Mouse (Mus musculus) embryonic facial prominence, embryonic 13.5 days (tissue): ENCODE measurements at regions not wholly inside any gene's neighbourhood (a gene's known extent, or its start where the extent isn't known, plus 50 kb on each side); places are given as distances from the start of the nearest gene placed in this dataset.

ENCODE experiments used
- ATAC-seq: fragments of 200-750 bp; cut with Nextera tagmentation; 2 replicates; pipeline ENCODE4 v1.8.0; 2017; ENCODE audit warnings: low read depth; ENCODE audit not compliant: insufficient number of reproducible peaks, insufficient read depth, low FRiP score, low TSS enrichment
- H3K27ac ChIP-seq: fragments of 300-500 bp; sonication (generic); 2 replicates; pipeline ENCODE4 v1.5.1; 2015; ENCODE audit warnings: moderate library complexity, mild to moderate bottlenecking, inconsistent platforms
- H3K27me3 ChIP-seq: fragments of 300-500 bp; sonication (generic); 2 replicates; pipeline ENCODE4 v1.6.1; 2015; ENCODE audit warnings: mild to moderate bottlenecking, inconsistent platforms
- H3K36me3 ChIP-seq: fragments of 300-500 bp; sonication (generic); 2 replicates; pipeline ENCODE4 v1.6.1; 2015; ENCODE audit warnings: mild to moderate bottlenecking, inconsistent platforms
- H3K4me1 ChIP-seq: fragments of 300-500 bp; sonication (generic); 2 replicates; pipeline ENCODE4 v1.6.1; 2015; ENCODE audit warnings: inconsistent platforms
- H3K4me2 ChIP-seq: fragments of 300-500 bp; sonication (generic); 2 replicates; pipeline ENCODE4 v1.6.1; 2015; ENCODE audit warnings: moderate library complexity, mild to moderate bottlenecking, inconsistent platforms
- H3K4me3 ChIP-seq: fragments of 300-500 bp; sonication (generic); 2 replicates; pipeline ENCODE4 v1.5.1; 2015; ENCODE audit warnings: mild to moderate bottlenecking, inconsistent platforms
- H3K9ac ChIP-seq: fragments of 300-500 bp; sonication (generic); 2 replicates; pipeline ENCODE4 v1.6.1; 2015; ENCODE audit warnings: mild to moderate bottlenecking, inconsistent platforms
- H3K9me3 ChIP-seq: fragments of 300-500 bp; sonication (generic); 2 replicates; pipeline ENCODE4 v1.6.1; 2016; ENCODE audit warnings: inconsistent platforms
- WGBS: fragments of 180-500 bp; shearing (Covaris S2); methylation state at CpG from one replicate; pipeline ENCODE4 v1.1.7; 2015; ENCODE audit warnings: mixed read lengths; 5-methylcytosine and 5-hydroxymethylcytosine counted together

GRCm38 (mm10) chr14:98937933-98938332 lies 56.2 kb downstream of the Rpl36a-ps1 start:
- no peak for ATAC-seq
- H3K9ac ChIP-seq: no peak overlapping the region
- H3K4me1 ChIP-seq: no peaks in the 10 kb centered on the region
- WGBS: 82% methylated on average over 1 of the region's 1 CpGs
- H3K27me3 ChIP-seq: no peaks in the 10 kb centered on the region
- no peaks in the 10 kb centered on the region for H3K9me3 ChIP-seq
- no peak overlapping the region for H3K27ac ChIP-seq
- no peak overlapping the region for H3K4me3 ChIP-seq
- no peak overlapping the region for H3K4me2 ChIP-seq
- no peaks in the 10 kb centered on the region for H3K36me3 ChIP-seq

GRCm38 (mm10) chr14:98937373-98937772 lies 56.7 kb downstream of the Rpl36a-ps1 start:
- H3K27ac ChIP-seq: no peak overlapping the region
- no peaks in the 10 kb centered on the region for H3K27me3 ChIP-seq
- no peak overlapping the region for H3K4me3 ChIP-seq
- no peaks in the 10 kb centered on the region for H3K36me3 ChIP-seq
- no peak overlapping the region for H3K4me2 ChIP-seq
- no peaks in the 10 kb centered on the region for H3K4me1 ChIP-seq
- 82% methylated on average over 2 of the region's 2 CpGs for WGBS
- H3K9ac ChIP-seq: no peak overlapping the region
- ATAC-seq: no peak
- H3K9me3 ChIP-seq: no peaks in the 10 kb centered on the region

GRCm38 (mm10) chr14:98933371-98933916 lies 60.7 kb downstream of the Rpl36a-ps1 start:
- no peaks in the 10 kb centered on the region for H3K27me3 ChIP-seq
- H3K4me1 ChIP-seq: no peaks in the 10 kb centered on the region
- no peak overlapping the region for H3K4me2 ChIP-seq
- no peak overlapping the region for H3K4me3 ChIP-seq
- ATAC-seq: no peak
- no peaks in the 10 kb centered on the region for H3K9me3 ChIP-seq
- H3K36me3 ChIP-seq: no peaks in the 10 kb centered on the region
- no peak overlapping the region for H3K27ac ChIP-seq
- H3K9ac ChIP-seq: no peak overlapping the region
- WGBS: 28% methylated on average over 3 of the region's 3 CpGs

GRCm38 (mm10) chr14:98929276-98929675 lies 64.8 kb downstream of the Rpl36a-ps1 start:
- Histone ChIP-seq H3K27ac (no peak overlapping the region), H3K9ac (no peak overlapping the region), H3K9me3 (no peaks in the 10 kb centered on the region), H3K4me3 (no peak overlapping the region), H3K4me1 (no peaks in the 10 kb centered on the region), H3K36me3 (no peaks in the 10 kb centered on the region), H3K27me3 (no peaks in the 10 kb centered on the region), H3K4me2 (no peak overlapping the region)
- WGBS: 65% methylated on average over 2 of the region's 2 CpGs
- no peak for ATAC-seq

- 86% methylated on average over 5 of the region's 5 CpGs for WGBS
- Histone ChIP-seq H3K4me3 (no peak overlapping the region), H3K4me2 (no peak overlapping the region), H3K4me1 (no peaks in the 10 kb centered on the region), H3K36me3 (no peaks in the 10 kb centered on the region), H3K9ac (no peak overlapping the region), H3K27ac (no peak overlapping the region), H3K9me3 (no peaks in the 10 kb centered on the region), H3K27me3 (no peaks in the 10 kb centered on the region)
- no peak for ATAC-seq
Measured at GRCm38 (mm10) chr14:98908234-98908633, 85.9 kb downstream of the Rpl36a-ps1 start.

GRCm38 (mm10) chr14:98898876-98899275 lies 95.2 kb downstream of the Rpl36a-ps1 start:
- H3K4me1 ChIP-seq: no peaks in the 10 kb centered on the region
- H3K27ac ChIP-seq: no peak overlapping the region
- no peak overlapping the region for H3K4me2 ChIP-seq
- no peak for ATAC-seq
- no peak overlapping the region for H3K9ac ChIP-seq
- H3K9me3 ChIP-seq: no peaks in the 10 kb centered on the region
- no peaks in the 10 kb centered on the region for H3K36me3 ChIP-seq
- 81% methylated on average over 4 of the region's 4 CpGs for WGBS
- no peaks in the 10 kb centered on the region for H3K27me3 ChIP-seq
- no peak overlapping the region for H3K4me3 ChIP-seq

GRCm38 (mm10) chr14:98897390-98897789 lies 96.7 kb downstream of the Rpl36a-ps1 start:
- Histone ChIP-seq H3K9ac (no peak overlapping the region), H3K4me1 (no peaks in the 10 kb centered on the region), H3K27ac (no peak overlapping the region), H3K4me3 (no peak overlapping the region), H3K9me3 (no peaks in the 10 kb centered on the region), H3K36me3 (no peaks in the 10 kb centered on the region), H3K4me2 (no peak overlapping the region), H3K27me3 (no peaks in the 10 kb centered on the region)
- ATAC-seq: no peak
- 100% methylated on average over 1 of the region's 1 CpGs for WGBS

- 60% methylated on average over 1 of the region's 1 CpGs for WGBS
- Histone ChIP-seq H3K9me3 (no peaks in the 10 kb centered on the region), H3K9ac (no peak overlapping the region), H3K4me1 (no peaks in the 10 kb centered on the region), H3K36me3 (no peaks in the 10 kb centered on the region), H3K4me2 (no peak overlapping the region), H3K4me3 (no peak overlapping the region), H3K27ac (no peak overlapping the region), H3K27me3 (no peaks in the 10 kb centered on the region)
- no peak for ATAC-seq
Measured at GRCm38 (mm10) chr14:98895933-98896332, 98.2 kb downstream of the Rpl36a-ps1 start.

- H3K27ac ChIP-seq: no peak overlapping the region
- H3K36me3 ChIP-seq: no peaks in the 10 kb centered on the region
- H3K9ac ChIP-seq: no peak overlapping the region
- H3K4me2 ChIP-seq: no peak overlapping the region
- 83% methylated on average over 3 of the region's 3 CpGs for WGBS
- H3K4me1 ChIP-seq: no peaks in the 10 kb centered on the region
- H3K9me3 ChIP-seq: no peaks in the 10 kb centered on the region
- H3K4me3 ChIP-seq: no peak overlapping the region
- H3K27me3 ChIP-seq: no peaks in the 10 kb centered on the region
- ATAC-seq: no peak
Measured at GRCm38 (mm10) chr14:98892670-98893069, 101.4 kb downstream of the Rpl36a-ps1 start.

- H3K9me3 ChIP-seq: no peaks in the 10 kb centered on the region
- no peaks in the 10 kb centered on the region for H3K4me1 ChIP-seq
- ATAC-seq: no peak
- no peak overlapping the region for H3K4me2 ChIP-seq
- WGBS: 58% methylated on average over 5 of the region's 5 CpGs
- no peaks in the 10 kb centered on the region for H3K36me3 ChIP-seq
- H3K4me3 ChIP-seq: no peak overlapping the region
- no peak overlapping the region for H3K9ac ChIP-seq
- H3K27me3 ChIP-seq: no peaks in the 10 kb centered on the region
- H3K27ac ChIP-seq: no peak overlapping the region
Measured at GRCm38 (mm10) chr14:98891252-98891947, 102.7 kb downstream of the Rpl36a-ps1 start.

- H3K36me3 ChIP-seq: no peaks in the 10 kb centered on the region
- H3K27me3 ChIP-seq: no peaks in the 10 kb centered on the region
- no peak overlapping the region for H3K4me3 ChIP-seq
- no peak overlapping the region for H3K9ac ChIP-seq
- no peaks in the 10 kb centered on the region for H3K9me3 ChIP-seq
- H3K27ac ChIP-seq: no peak overlapping the region
- no peak for ATAC-seq
- H3K4me2 ChIP-seq: no peak overlapping the region
- no peaks in the 10 kb centered on the region for H3K4me1 ChIP-seq
- 67% methylated on average over 2 of the region's 2 CpGs for WGBS
Measured at GRCm38 (mm10) chr14:98887588-98887987, 106.5 kb downstream of the Rpl36a-ps1 start.

GRCm38 (mm10) chr14:98886982-98887381 lies 107.1 kb downstream of the Rpl36a-ps1 start:
- WGBS: 14% methylated on average over 1 of the region's 1 CpGs
- no peak overlapping the region for H3K4me3 ChIP-seq
- H3K27me3 ChIP-seq: no peaks in the 10 kb centered on the region
- no peak overlapping the region for H3K27ac ChIP-seq
- ATAC-seq: no peak
- H3K9me3 ChIP-seq: no peaks in the 10 kb centered on the region
- no peak overlapping the region for H3K9ac ChIP-seq
- no peaks in the 10 kb centered on the region for H3K36me3 ChIP-seq
- no peak overlapping the region for H3K4me2 ChIP-seq
- H3K4me1 ChIP-seq: no peaks in the 10 kb centered on the region
